Mouse (Mus musculus): Measurements from ENCODE around the gene Hoxd10. TPM values are rescaled to one million over a fixed set of nuclear protein-coding genes. Genes with fewer than 3 reads are reported as not detected.
A peak's percentile ranks its signal among the peaks of the same experiment; 100 is the strongest.

Gene Hoxd10
- polyA plus RNA-seq, 1 experiment from 2014 or later = not detected

DNA sequence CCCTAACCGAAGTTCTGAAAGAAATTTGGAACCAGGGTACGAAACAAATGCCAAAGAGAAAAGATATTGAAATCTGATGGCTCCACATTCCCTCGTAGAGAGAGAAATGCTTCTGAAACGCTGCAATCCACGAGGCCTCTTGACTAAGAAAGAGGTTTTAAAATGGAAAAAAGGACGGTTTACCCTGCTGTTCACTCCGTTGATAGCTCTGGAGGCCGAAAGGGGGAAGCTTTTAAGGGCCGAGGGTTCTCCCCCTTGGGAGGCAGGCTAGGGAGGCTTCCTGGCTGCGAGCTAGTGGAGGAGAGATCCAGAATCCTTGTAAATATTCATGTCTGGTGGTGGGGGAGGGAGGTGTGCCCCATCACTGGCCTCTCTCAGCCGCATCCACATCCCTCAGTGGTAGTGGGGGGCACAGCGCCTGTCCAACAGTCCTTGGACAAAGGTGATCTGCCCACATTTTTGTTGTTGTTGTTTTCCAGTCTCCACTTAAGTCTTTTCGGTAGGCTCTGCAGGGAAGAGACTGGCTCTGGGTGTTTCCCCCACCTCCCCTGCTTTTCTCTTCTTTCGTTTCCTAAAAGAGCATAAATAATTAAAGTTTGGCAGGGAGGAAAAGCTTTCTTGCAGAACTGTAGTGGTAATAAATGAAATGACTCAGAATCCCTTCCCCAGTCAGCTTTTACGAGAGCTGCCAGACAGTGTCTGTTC lies 12.7 kb upstream of the Hoxd10 start, which contains the start of gene Hoxd11:
TSS of gene Hoxd11 (plus strand) at position 667 of the 705 bp plus-strand sequence.
- H3K9ac ChIP-seq (ENCODE audit: low read length) = no peak within 1 kb of the TSS
- H3K9me3 ChIP-seq (ENCODE audit: control insufficient read depth, low read length) = no peaks in the 10 kb centered on the region
- no peak within 1 kb of the TSS for H3K27ac ChIP-seq (ENCODE audit: low read depth, low read length)
- WGBS = 1% methylated on average over 15 of the region's 15 CpGs
- DNase-seq (ENCODE audit: low spot score, missing footprints) = no peak
- H3K4me2 ChIP-seq = no peak within 1 kb of the TSS
- no peak within 1 kb of the TSS for H3K4me3 ChIP-seq (ENCODE audit: low read depth, low read length)
- H3K36me3 ChIP-seq (ENCODE audit: control insufficient read depth, insufficient read depth, low read length) = no peaks in the 10 kb centered on the region
- H3K27me3 ChIP-seq (ENCODE audit: control insufficient read depth, insufficient read depth, low read length) = peaks cover 100% of the 10 kb centered on the region
- peaks cover 5% of the 10 kb centered on the region; the same call in 1 of the 2 replicates for H3K4me1 ChIP-seq (ENCODE audit: control insufficient read depth, insufficient read depth, low read length)
- ATAC-seq (ENCODE audit: low FRiP score) = no peak

DNA sequence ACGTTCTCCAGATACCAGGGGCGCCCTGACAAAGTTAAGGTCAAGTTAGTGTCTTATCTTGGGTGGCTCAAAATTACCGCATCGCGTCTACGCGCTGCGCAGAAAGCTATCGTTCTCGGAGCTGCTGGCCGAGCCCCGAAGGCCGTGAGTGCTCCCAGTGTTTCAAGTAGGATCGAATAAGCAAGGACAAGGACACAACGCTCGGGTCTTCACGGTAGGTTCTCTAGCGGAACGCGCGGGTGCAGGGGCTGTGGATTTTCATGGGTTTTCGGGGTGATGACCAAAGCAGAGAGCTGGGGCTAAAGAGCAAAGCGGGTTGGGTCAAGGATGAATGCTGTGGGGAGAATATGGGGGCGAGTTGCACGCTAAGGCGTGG lies 12.1 kb upstream of the Hoxd10 start:
- H3K9ac ChIP-seq (ENCODE audit: low read length) = no peak overlapping the region
- peaks cover 100% of the 10 kb centered on the region for H3K27me3 ChIP-seq (ENCODE audit: control insufficient read depth, insufficient read depth, low read length)
- H3K27ac ChIP-seq (ENCODE audit: low read depth, low read length) = no peak overlapping the region
- no peaks in the 10 kb centered on the region for H3K36me3 ChIP-seq (ENCODE audit: control insufficient read depth, insufficient read depth, low read length)
- under 1% methylated on average over 26 of the region's 26 CpGs for WGBS
- H3K4me3 ChIP-seq (ENCODE audit: low read depth, low read length) = no peak overlapping the region
- no peak for ATAC-seq (ENCODE audit: low FRiP score)
- no peak for DNase-seq (ENCODE audit: low spot score, missing footprints)
- H3K9me3 ChIP-seq (ENCODE audit: control insufficient read depth, low read length) = no peaks in the 10 kb centered on the region
- H3K4me1 ChIP-seq (ENCODE audit: control insufficient read depth, insufficient read depth, low read length) = peaks cover 5% of the 10 kb centered on the region; the same call in 1 of the 2 replicates
- no peak overlapping the region for H3K4me2 ChIP-seq

GRCm38 (mm10) chr2:74679980-74680379 lies 11.7 kb upstream of the Hoxd10 start:
- H3K4me3 ChIP-seq (ENCODE audit: low read depth, low read length) = no peak overlapping the region
- no peak overlapping the region for H3K27ac ChIP-seq (ENCODE audit: low read depth, low read length)
- peaks cover 5% of the 10 kb centered on the region; the same call in 1 of the 2 replicates for H3K4me1 ChIP-seq (ENCODE audit: control insufficient read depth, insufficient read depth, low read length)
- peaks cover 100% of the 10 kb centered on the region for H3K27me3 ChIP-seq (ENCODE audit: control insufficient read depth, insufficient read depth, low read length)
- no peaks in the 10 kb centered on the region for H3K9me3 ChIP-seq (ENCODE audit: control insufficient read depth, low read length)
- WGBS = 1% methylated on average over 22 of the region's 23 CpGs
- no peak overlapping the region for H3K4me2 ChIP-seq
- no peak for DNase-seq (ENCODE audit: low spot score, missing footprints)
- no peaks in the 10 kb centered on the region for H3K36me3 ChIP-seq (ENCODE audit: control insufficient read depth, insufficient read depth, low read length)
- no peak for ATAC-seq (ENCODE audit: low FRiP score)
- no peak overlapping the region for H3K9ac ChIP-seq (ENCODE audit: low read length)

GRCm38 (mm10) chr2:74680561-74681398 lies 10.9 kb upstream of the Hoxd10 start:
- no peak for ATAC-seq (ENCODE audit: low FRiP score)
- H3K27ac ChIP-seq (ENCODE audit: low read depth, low read length) = no peak overlapping the region
- no peak overlapping the region for H3K4me2 ChIP-seq
- H3K4me1 ChIP-seq (ENCODE audit: control insufficient read depth, insufficient read depth, low read length) = peaks cover 5% of the 10 kb centered on the region; the same call in 1 of the 2 replicates
- H3K36me3 ChIP-seq (ENCODE audit: control insufficient read depth, insufficient read depth, low read length) = no peaks in the 10 kb centered on the region
- no peak overlapping the region for H3K4me3 ChIP-seq (ENCODE audit: low read depth, low read length)
- H3K27me3 ChIP-seq (ENCODE audit: control insufficient read depth, insufficient read depth, low read length) = peaks cover 100% of the 10 kb centered on the region
- H3K9ac ChIP-seq (ENCODE audit: low read length) = no peak overlapping the region
- no peaks in the 10 kb centered on the region for H3K9me3 ChIP-seq (ENCODE audit: control insufficient read depth, low read length)
- peak; percentile 94 for DNase-seq (ENCODE audit: low spot score, missing footprints)
- 3% methylated on average over 21 of the region's 21 CpGs for WGBS

DNA sequence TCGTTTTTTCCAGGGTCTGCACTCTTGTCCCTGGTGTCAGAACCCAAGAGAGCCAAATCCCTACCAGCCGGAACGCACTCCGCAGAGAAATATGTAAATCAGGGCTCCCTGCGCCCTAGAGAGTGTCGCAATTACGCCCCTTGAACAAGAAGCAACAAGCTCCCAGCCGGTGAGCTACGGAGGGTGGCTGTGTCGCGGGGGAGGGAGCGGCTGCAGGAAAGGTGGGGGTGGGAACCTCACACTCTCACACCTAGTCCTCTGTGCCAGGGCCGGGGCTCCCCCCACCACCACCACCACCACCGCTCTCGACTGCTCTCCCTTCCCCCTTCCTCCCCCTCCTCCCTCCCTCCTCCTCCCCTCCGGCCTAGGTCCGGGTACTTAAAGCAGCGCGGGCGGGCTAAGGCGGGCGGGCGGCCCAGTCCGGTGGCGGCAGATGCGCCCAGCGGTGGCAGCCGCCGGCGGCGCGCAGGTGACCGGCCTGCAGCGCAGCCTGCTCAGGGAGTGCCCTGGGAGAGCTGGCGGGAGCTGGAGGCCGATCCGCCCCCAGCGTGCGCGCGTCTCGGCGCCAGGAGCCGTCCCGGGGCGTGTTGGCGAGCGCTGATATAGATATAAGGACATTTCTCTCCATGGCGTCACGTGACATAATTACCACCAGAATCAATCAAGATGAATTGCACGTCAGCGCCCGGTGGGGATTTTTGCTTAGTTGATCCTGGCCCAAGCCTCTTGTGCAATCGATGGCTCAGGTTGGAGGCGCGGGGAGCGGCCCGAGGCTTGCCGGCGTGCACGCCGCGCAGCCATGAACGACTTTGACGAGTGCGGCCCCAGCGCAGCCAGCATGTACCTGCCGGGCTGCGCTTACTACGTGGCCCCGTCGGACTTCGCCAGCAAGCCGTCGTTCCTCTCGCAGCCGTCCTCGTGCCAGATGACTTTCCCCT lies 9.9 kb upstream of the Hoxd10 start:
- H3K4me3 ChIP-seq (ENCODE audit: low read depth, low read length) = no peak overlapping the region
- H3K4me2 ChIP-seq = 0 out of 2 replicates have a peak overlapping the region, but pooled peaks have one; percentile 17
- peaks cover 98% of the 10 kb centered on the region for H3K27me3 ChIP-seq (ENCODE audit: control insufficient read depth, insufficient read depth, low read length)
- no peaks in the 10 kb centered on the region for H3K9me3 ChIP-seq (ENCODE audit: control insufficient read depth, low read length)
- peaks cover 5% of the 10 kb centered on the region; the same call in 1 of the 2 replicates for H3K4me1 ChIP-seq (ENCODE audit: control insufficient read depth, insufficient read depth, low read length)
- WGBS = under 1% methylated on average over 77 of the region's 78 CpGs
- H3K27ac ChIP-seq (ENCODE audit: low read depth, low read length) = no peak overlapping the region
- ATAC-seq (ENCODE audit: low FRiP score) = 0 out of 2 replicates have a peak, but pooled peaks have one; percentile 30
- no peak overlapping the region for H3K9ac ChIP-seq (ENCODE audit: low read length)
- peak; percentile 96 for DNase-seq (ENCODE audit: low spot score, missing footprints)
- no peaks in the 10 kb centered on the region for H3K36me3 ChIP-seq (ENCODE audit: control insufficient read depth, insufficient read depth, low read length)

- 1% methylated on average over 38 of the region's 51 CpGs for WGBS
- Histone ChIP-seq H3K27me3 (ENCODE audit: control insufficient read depth, insufficient read depth, low read length) (peaks cover 98% of the 10 kb centered on the region), H3K36me3 (ENCODE audit: control insufficient read depth, insufficient read depth, low read length) (no peaks in the 10 kb centered on the region), H3K9me3 (ENCODE audit: control insufficient read depth, low read length) (no peaks in the 10 kb centered on the region), H3K4me3 (ENCODE audit: low read depth, low read length) (no peak overlapping the region), H3K9ac (ENCODE audit: low read length) (no peak overlapping the region), H3K4me2 (0 out of 2 replicates have a peak overlapping the region, but pooled peaks have one; percentile 17), H3K27ac (ENCODE audit: low read depth, low read length) (no peak overlapping the region), H3K4me1 (ENCODE audit: control insufficient read depth, insufficient read depth, low read length) (peaks cover 5% of the 10 kb centered on the region; the same call in 1 of the 2 replicates)
- no peak for DNase-seq (ENCODE audit: low spot score, missing footprints)
- ATAC-seq (ENCODE audit: low FRiP score) = no peak
Measured at GRCm38 (mm10) chr2:74682796-74683195, 8.9 kb upstream of the Hoxd10 start.

- DNase-seq (ENCODE audit: low spot score, missing footprints) = peak; percentile 94
- Histone ChIP-seq H3K9me3 (ENCODE audit: control insufficient read depth, low read length) (no peaks in the 10 kb centered on the region), H3K9ac (ENCODE audit: low read length) (no peak overlapping the region), H3K27me3 (ENCODE audit: control insufficient read depth, insufficient read depth, low read length) (peaks cover 98% of the 10 kb centered on the region), H3K36me3 (ENCODE audit: control insufficient read depth, insufficient read depth, low read length) (no peaks in the 10 kb centered on the region), H3K4me2 (no peak overlapping the region), H3K4me1 (ENCODE audit: control insufficient read depth, insufficient read depth, low read length) (peaks cover 5% of the 10 kb centered on the region; the same call in 1 of the 2 replicates), H3K4me3 (ENCODE audit: low read depth, low read length) (no peak overlapping the region), H3K27ac (ENCODE audit: low read depth, low read length) (no peak overlapping the region)
- ATAC-seq (ENCODE audit: low FRiP score) = no peak
- under 1% methylated on average over 18 of the region's 18 CpGs for WGBS
Measured at GRCm38 (mm10) chr2:74683471-74683951, 8.2 kb upstream of the Hoxd10 start.

- DNase-seq (ENCODE audit: low spot score, missing footprints) = peak; percentile 93
- no peak overlapping the region for H3K9ac ChIP-seq (ENCODE audit: low read length)
- no peak overlapping the region for H3K4me2 ChIP-seq
- ATAC-seq (ENCODE audit: low FRiP score) = no peak
- no peaks in the 10 kb centered on the region for H3K9me3 ChIP-seq (ENCODE audit: control insufficient read depth, low read length)
- peaks cover 5% of the 10 kb centered on the region; the same call in 1 of the 2 replicates for H3K4me1 ChIP-seq (ENCODE audit: control insufficient read depth, insufficient read depth, low read length)
- WGBS = 0% methylated on average over 12 of the region's 12 CpGs
- no peaks in the 10 kb centered on the region for H3K36me3 ChIP-seq (ENCODE audit: control insufficient read depth, insufficient read depth, low read length)
- no peak overlapping the region for H3K4me3 ChIP-seq (ENCODE audit: low read depth, low read length)
- H3K27me3 ChIP-seq (ENCODE audit: control insufficient read depth, insufficient read depth, low read length) = peaks cover 98% of the 10 kb centered on the region
- H3K27ac ChIP-seq (ENCODE audit: low read depth, low read length) = no peak overlapping the region
Measured at GRCm38 (mm10) chr2:74684106-74684505, 7.6 kb upstream of the Hoxd10 start.

Data from midbrain, embryonic 11.5 days (tissue).